In genomic region chr13:47013740-47014139, GRCm38 (mm10) we compare ENCODE assay signal across 8 mouse cellular contexts. TPM values are rescaled to one million over a fixed set of nuclear protein-coding genes. Genes with fewer than 3 reads are reported as not detected.
A peak's percentile ranks its signal among the peaks of the same experiment; 100 is the strongest.
DNase-seq lines count a peak whose midpoint lies in the region; ATAC-seq lines count a peak whose summit lies in the region.

No protein-coding gene starts in this region.

- H3K9me3 ChIP-seq in heart, embryonic 12.5 days (replicated peaks) = peaks cover 19% of the 10 kb centered on the region
- H3K9me3 ChIP-seq in hindbrain, embryonic 10.5 days = peaks cover 32% of the 10 kb centered on the region
- H3K9me3 ChIP-seq in midbrain, embryonic 10.5 days (replicated peaks) = peaks cover 28% of the 10 kb centered on the region

- H3K9ac ChIP-seq in heart, embryonic 12.5 days = no peak overlapping the region

- peaks cover 4% of the 10 kb centered on the region; the same call in 1 of the 2 replicates for H3K36me3 ChIP-seq in heart, embryonic 12.5 days
- H3K36me3 ChIP-seq in hindbrain, embryonic 10.5 days = peaks cover 12% of the 10 kb centered on the region
- H3K36me3 ChIP-seq in midbrain, embryonic 10.5 days = peaks cover 18% of the 10 kb centered on the region; the same call in 1 of the 2 replicates

- H3K27me3 ChIP-seq in heart, embryonic 12.5 days (replicated peaks) = no peaks in the 10 kb centered on the region
- peaks cover 48% of the 10 kb centered on the region for H3K27me3 ChIP-seq in hindbrain, embryonic 10.5 days (ENCODE audit: insufficient read depth, poor library complexity, severe bottlenecking)
- peaks cover 61% of the 10 kb centered on the region for H3K27me3 ChIP-seq in midbrain, embryonic 10.5 days (ENCODE audit: low read depth, poor library complexity, severe bottlenecking)

- DNase-seq in heart, adult 8-10 months (ENCODE audit: low spot score) = no peak
- DNase-seq in R1 (ENCODE audit: low read depth, low spot score) = peak; percentile 30
- no peak for DNase-seq in hindbrain, embryonic 10.5 days (ENCODE audit: low spot score)
- no peak for DNase-seq in midbrain, embryonic 10.5 days (ENCODE audit: low spot score)
- no peak for DNase-seq in yolk sac, embryonic 10.5 days (ENCODE audit: low spot score)
- DNase-seq in frontal cortex, postnatal 14 days (ENCODE audit: low spot score in 2 of 2) = no peak
- no peak for DNase-seq in retina, postnatal 1 day

- peak overlapping the region; percentile 98 for H3K4me2 ChIP-seq in heart, embryonic 12.5 days

- no peak overlapping the region for H3K27ac ChIP-seq in heart, embryonic 12.5 days (ENCODE audit: poor library complexity, severe bottlenecking)
- no peak overlapping the region; the same call in 1 of the 2 replicates for H3K27ac ChIP-seq in hindbrain, embryonic 10.5 days
- H3K27ac ChIP-seq in midbrain, embryonic 10.5 days (replicated peaks) = no peak overlapping the region

- 58% methylated on average over 10 of the region's 10 CpGs for WGBS in heart, embryonic 12.5 days
- 59% methylated on average over 10 of the region's 10 CpGs for WGBS in hindbrain, embryonic 10.5 days
- WGBS in midbrain, embryonic 10.5 days = 60% methylated on average over 10 of the region's 10 CpGs

- H3K4me3 ChIP-seq in heart, embryonic 12.5 days = peak overlapping the region; percentile 62
- peak overlapping the region; percentile 73 for H3K4me3 ChIP-seq in hindbrain, embryonic 10.5 days
- peak overlapping the region; percentile 72 for H3K4me3 ChIP-seq in midbrain, embryonic 10.5 days

- H3K4me1 ChIP-seq in heart, embryonic 12.5 days (replicated peaks) = peaks cover 12% of the 10 kb centered on the region
- peaks cover 19% of the 10 kb centered on the region for H3K4me1 ChIP-seq in hindbrain, embryonic 10.5 days (replicated peaks)
- H3K4me1 ChIP-seq in midbrain, embryonic 10.5 days = peaks cover 17% of the 10 kb centered on the region

- ATAC-seq in heart, embryonic 12.5 days (ENCODE audit: insufficient number of reproducible peaks, low FRiP score) = 0 out of 2 replicates have a peak, but pooled peaks have one; percentile 5

RNA-seq across cellular contexts. Expression of gene Nhlrc1, which starts 0.9 kb away (rescaled TPM):
- 4.0 and 4.2 TPM in 2 replicates for polyA plus RNA-seq in heart, embryonic 12.5 days (2016; fragmentation: Nextera tagmentation; extraction: Ambion mirVana)
- total RNA-seq in heart, adult 8-10 months (2022) = 1 to 10 TPM; 6.5 to 7.1 (median 6.7) TPM
- 3.4 and 5.4 TPM in 2 replicates for polyA plus RNA-seq in hindbrain, embryonic 10.5 days (2016; fragmentation: Nextera tagmentation; extraction: Ambion mirVana)
- polyA plus RNA-seq in midbrain, embryonic 10.5 days (2016; fragmentation: Nextera tagmentation; extraction: Ambion mirVana) = 4.1 and 4.8 TPM in 2 replicates

RNA-seq across cellular contexts. Expression of gene Kdm1b, which starts 29.6 kb away (rescaled TPM):
- polyA plus RNA-seq in heart, embryonic 12.5 days (2016; fragmentation: Nextera tagmentation; extraction: Ambion mirVana) = 9.0 and 9.3 TPM in 2 replicates
- 10 to 100 TPM in 3 of 4 experiments, 1 to 10 TPM in 1; 9.0 to 12.2 (median 11.1) TPM for total RNA-seq in heart, adult 8-10 months (2022)
- 15.2 and 16.3 TPM in 2 replicates for polyA plus RNA-seq in hindbrain, embryonic 10.5 days (2016; fragmentation: Nextera tagmentation; extraction: Ambion mirVana)
- 15.4 and 20.1 TPM in 2 replicates for polyA plus RNA-seq in midbrain, embryonic 10.5 days (2016; fragmentation: Nextera tagmentation; extraction: Ambion mirVana)

RNA-seq across cellular contexts. Expression of gene Tpmt, which starts 30.8 kb away (rescaled TPM):
- 13.4 and 13.5 TPM in 2 replicates for polyA plus RNA-seq in heart, embryonic 12.5 days (2016; fragmentation: Nextera tagmentation; extraction: Ambion mirVana)
- total RNA-seq in heart, adult 8-10 months (2022) = 1 to 10 TPM; 2.9 to 7.7 (median 4.4) TPM
- 36.1 and 40.9 TPM in 2 replicates for polyA plus RNA-seq in hindbrain, embryonic 10.5 days (2016; fragmentation: Nextera tagmentation; extraction: Ambion mirVana)
- 30.8 and 33.7 TPM in 2 replicates for polyA plus RNA-seq in midbrain, embryonic 10.5 days (2016; fragmentation: Nextera tagmentation; extraction: Ambion mirVana)
